Mouse (Mus musculus) kidney, adult 2 months (tissue): ENCODE results near the gene Optc.

Source experiments
- CTCF ChIP-seq: fragments of 200-500 bp; conservative IDR thresholded peaks from 2 replicates; pipeline ENCODE4 v1.5.1; 2011; ENCODE audit warnings: low read depth, mild to moderate bottlenecking, control low read depth, low read length, moderate library complexity, mixed read lengths; ENCODE audit not compliant: insufficient read depth, insufficient read length
- POLR2A ChIP-seq: fragments of 200-500 bp; IDR thresholded peaks from one replicate; pipeline ENCODE4 v1.6.1; 2011; ENCODE audit warnings: low read depth, low read length, control low read depth

GRCm38 (mm10) chr1:133897293-133897692 is 10.5 kb downstream of the Optc start:
- TF ChIP-seq CTCF (no peak), POLR2A (no peak)
